Mouse (Mus musculus) hindbrain, embryonic 16.5 days (tissue): ENCODE data around the gene Mtfr1l. TPM values are rescaled to one million over a fixed set of nuclear protein-coding genes. Genes with fewer than 3 reads are reported as not detected.

Experiments used
- ATAC-seq: fragments of 200-750 bp; cut with Nextera tagmentation; 2 replicates; pipeline ENCODE4 v1.8.0; 2017; ENCODE audit warnings: moderate TSS enrichment, moderate library complexity
- H3K27ac ChIP-seq: fragments of 300-500 bp; sonication (generic); 2 replicates; pipeline ENCODE4 v1.5.1; 2014; ENCODE audit warnings: low read depth, mild to moderate bottlenecking, control low read depth, low read length, moderate library complexity
- H3K27me3 ChIP-seq: fragments of 300-500 bp; sonication (generic); replicated peaks from 2 replicates; pipeline ENCODE4 v1.6.1; 2014; ENCODE audit warnings: low read length; ENCODE audit not compliant: control insufficient read depth, insufficient read depth
- H3K36me3 ChIP-seq: fragments of 300-500 bp; sonication (generic); 2 replicates; pipeline ENCODE4 v1.6.1; 2014; ENCODE audit warnings: mild to moderate bottlenecking, low read length, moderate library complexity, mixed read lengths; ENCODE audit not compliant: control insufficient read depth, insufficient read depth
- H3K4me1 ChIP-seq: fragments of 300-500 bp; sonication (generic); 2 replicates; pipeline ENCODE4 v1.6.1; 2014; ENCODE audit warnings: low read depth, low read length; ENCODE audit not compliant: control insufficient read depth, insufficient read depth
- H3K4me2 ChIP-seq: fragments of 300-500 bp; sonication (generic); 2 replicates; pipeline ENCODE4 v1.6.1; 2014; ENCODE audit warnings: mild to moderate bottlenecking, low read length, control low read depth, moderate library complexity
- H3K4me3 ChIP-seq: fragments of 300-500 bp; sonication (generic); 2 replicates; pipeline ENCODE4 v1.5.1; 2014; ENCODE audit warnings: mild to moderate bottlenecking, low read length, control low read depth, moderate library complexity
- H3K9ac ChIP-seq: fragments of 300-500 bp; sonication (generic); 2 replicates; pipeline ENCODE4 v1.6.1; 2014; ENCODE audit warnings: low read depth, mild to moderate bottlenecking, control low read depth, low read length, moderate library complexity
- H3K9me3 ChIP-seq: fragments of 300-500 bp; sonication (generic); 2 replicates; pipeline ENCODE4 v1.6.1; 2014; ENCODE audit warnings: mild to moderate bottlenecking, low read length, moderate library complexity; ENCODE audit not compliant: control insufficient read depth
- WGBS: fragments of 180-500 bp; shearing (Covaris S2); extraction: QIAGEN DNeasy Blood & Tissue Kit; methylation state at CpG from one replicate; pipeline ENCODE4 v1.1.7; 2014; 5-methylcytosine and 5-hydroxymethylcytosine counted together
- polyA plus RNA-seq: library from polyadenylated mRNA; unstranded; fragments of >200 nt; fragmentation: Nextera tagmentation; extraction: Ambion mirVana; gene quantifications from 2 replicates; pipeline ENCODE4 v1.2.1, GENCODE M21; 2015

Gene Mtfr1l
- polyA plus RNA-seq, 1 experiment from 2014 or later, result 182 TPM

- no peak overlapping the region for H3K4me3 ChIP-seq
- H3K4me1 ChIP-seq, result peaks cover 4% of the 10 kb centered on the region; the same call in 1 of the 2 replicates
- H3K27me3 ChIP-seq, result no peaks in the 10 kb centered on the region
- no peak for ATAC-seq
- H3K36me3 ChIP-seq, result no peaks in the 10 kb centered on the region
- no peak overlapping the region for H3K27ac ChIP-seq
- no peak overlapping the region for H3K9ac ChIP-seq
- H3K9me3 ChIP-seq, result no peaks in the 10 kb centered on the region
- WGBS, result 83% methylated on average over 11 of the region's 11 CpGs
- no peak overlapping the region for H3K4me2 ChIP-seq
These were observed 45.1 kb downstream of the Mtfr1l start for GRCm38 (mm10) chr4:134489986-134490665.

GRCm38 (mm10) chr4:134488211-134488610 lies 47.0 kb downstream of the Mtfr1l start:
- H3K9me3 ChIP-seq, result no peaks in the 10 kb centered on the region
- WGBS, result 97% methylated on average over 5 of the region's 5 CpGs
- ATAC-seq, result no peak
- no peaks in the 10 kb centered on the region for H3K27me3 ChIP-seq
- no peak overlapping the region for H3K4me2 ChIP-seq
- H3K4me3 ChIP-seq, result no peak overlapping the region
- H3K4me1 ChIP-seq, result no peaks in the 10 kb centered on the region
- H3K27ac ChIP-seq, result no peak overlapping the region
- H3K9ac ChIP-seq, result no peak overlapping the region
- no peaks in the 10 kb centered on the region for H3K36me3 ChIP-seq

- H3K4me3 ChIP-seq, result no peak overlapping the region
- ATAC-seq, result no peak
- no peak overlapping the region for H3K4me2 ChIP-seq
- no peaks in the 10 kb centered on the region for H3K27me3 ChIP-seq
- H3K4me1 ChIP-seq, result no peaks in the 10 kb centered on the region
- no peak overlapping the region for H3K9ac ChIP-seq
- no peaks in the 10 kb centered on the region for H3K36me3 ChIP-seq
- no peak overlapping the region for H3K27ac ChIP-seq
- no peaks in the 10 kb centered on the region for H3K9me3 ChIP-seq
- WGBS, result 85% methylated on average over 5 of the region's 5 CpGs
These were observed 49.9 kb downstream of the Mtfr1l start for GRCm38 (mm10) chr4:134485151-134485900.

- no peak for ATAC-seq
- no peaks in the 10 kb centered on the region for H3K9me3 ChIP-seq
- WGBS, result 82% methylated on average over 10 of the region's 10 CpGs
- no peak overlapping the region for H3K27ac ChIP-seq
- no peak overlapping the region for H3K4me3 ChIP-seq
- no peaks in the 10 kb centered on the region for H3K4me1 ChIP-seq
- no peak overlapping the region for H3K9ac ChIP-seq
- no peak overlapping the region for H3K4me2 ChIP-seq
- no peaks in the 10 kb centered on the region for H3K36me3 ChIP-seq
- no peaks in the 10 kb centered on the region for H3K27me3 ChIP-seq
These were observed 51.0 kb downstream of the Mtfr1l start for GRCm38 (mm10) chr4:134484231-134484630.

- Histone ChIP-seq H3K9me3 (no peaks in the 10 kb centered on the region), H3K27me3 (no peaks in the 10 kb centered on the region), H3K9ac (no peak overlapping the region), H3K4me3 (no peak overlapping the region), H3K36me3 (no peaks in the 10 kb centered on the region), H3K27ac (no peak overlapping the region), H3K4me1 (no peaks in the 10 kb centered on the region), H3K4me2 (no peak overlapping the region)
- ATAC-seq, result no peak
- 36% methylated on average over 6 of the region's 6 CpGs for WGBS
These were observed 51.5 kb downstream of the Mtfr1l start for GRCm38 (mm10) chr4:134483696-134484095.

- no peaks in the 10 kb centered on the region for H3K36me3 ChIP-seq
- H3K9ac ChIP-seq, result no peak overlapping the region
- H3K4me3 ChIP-seq, result no peak overlapping the region
- H3K9me3 ChIP-seq, result no peaks in the 10 kb centered on the region
- 64% methylated on average over 6 of the region's 6 CpGs for WGBS
- H3K4me1 ChIP-seq, result no peaks in the 10 kb centered on the region
- no peaks in the 10 kb centered on the region for H3K27me3 ChIP-seq
- no peak for ATAC-seq
- H3K27ac ChIP-seq, result no peak overlapping the region
- no peak overlapping the region for H3K4me2 ChIP-seq
These were observed 52.0 kb downstream of the Mtfr1l start for GRCm38 (mm10) chr4:134483078-134483688.

- 75% methylated on average over 8 of the region's 8 CpGs for WGBS
- no peak for ATAC-seq
These were observed 52.7 kb downstream of the Mtfr1l start for GRCm38 (mm10) chr4:134482442-134482841.

GRCm38 (mm10) chr4:134481270-134481669 lies 53.9 kb downstream of the Mtfr1l start:
- Histone ChIP-seq H3K4me1 (no peaks in the 10 kb centered on the region; the same call in 1 of the 2 replicates), H3K27me3 (no peaks in the 10 kb centered on the region), H3K36me3 (peaks cover 6% of the 10 kb centered on the region), H3K27ac (no peak overlapping the region), H3K9me3 (no peaks in the 10 kb centered on the region), H3K9ac (no peak overlapping the region), H3K4me2 (no peak overlapping the region), H3K4me3 (no peak overlapping the region)
- WGBS, result 55% methylated on average over 6 of the region's 6 CpGs
- ATAC-seq, result no peak

More at GRCm38 (mm10) chr4:134482442-134482841, 52.7 kb downstream of the Mtfr1l start:
- H3K27ac ChIP-seq, result no peak overlapping the region
- no peak overlapping the region for H3K9ac ChIP-seq
- H3K27me3 ChIP-seq, result no peaks in the 10 kb centered on the region
- no peak overlapping the region for H3K4me3 ChIP-seq
- H3K9me3 ChIP-seq, result no peaks in the 10 kb centered on the region
- H3K4me2 ChIP-seq, result no peak overlapping the region
- no peaks in the 10 kb centered on the region; the same call in 1 of the 2 replicates for H3K4me1 ChIP-seq
- no peaks in the 10 kb centered on the region for H3K36me3 ChIP-seq

GRCm38 (mm10) chr4:134480864-134481263 lies 54.3 kb downstream of the Mtfr1l start:
- Histone ChIP-seq H3K4me3 (no peak overlapping the region), H3K27me3 (no peaks in the 10 kb centered on the region), H3K9ac (no peak overlapping the region), H3K9me3 (no peaks in the 10 kb centered on the region), H3K27ac (no peak overlapping the region), H3K4me1 (no peaks in the 10 kb centered on the region; the same call in 1 of the 2 replicates), H3K4me2 (no peak overlapping the region), H3K36me3 (peaks cover 8% of the 10 kb centered on the region)
- WGBS, result 20% methylated on average over 6 of the region's 6 CpGs
- ATAC-seq, result no peak
